Mouse (Mus musculus): ENCODE data around the gene Unc45b. TPM values are rescaled to one million over a fixed set of nuclear protein-coding genes. Genes with fewer than 3 reads are reported as not detected.
"Not testable (repeated sequence)": the region's sequence is repeated elsewhere in the genome, so short reads cannot be mapped to it uniquely, and the experiment has no call there.

The Unc45b gene
- polyA plus RNA-seq, 1 experiment from 2014 or later = 1.8 TPM

DNA sequence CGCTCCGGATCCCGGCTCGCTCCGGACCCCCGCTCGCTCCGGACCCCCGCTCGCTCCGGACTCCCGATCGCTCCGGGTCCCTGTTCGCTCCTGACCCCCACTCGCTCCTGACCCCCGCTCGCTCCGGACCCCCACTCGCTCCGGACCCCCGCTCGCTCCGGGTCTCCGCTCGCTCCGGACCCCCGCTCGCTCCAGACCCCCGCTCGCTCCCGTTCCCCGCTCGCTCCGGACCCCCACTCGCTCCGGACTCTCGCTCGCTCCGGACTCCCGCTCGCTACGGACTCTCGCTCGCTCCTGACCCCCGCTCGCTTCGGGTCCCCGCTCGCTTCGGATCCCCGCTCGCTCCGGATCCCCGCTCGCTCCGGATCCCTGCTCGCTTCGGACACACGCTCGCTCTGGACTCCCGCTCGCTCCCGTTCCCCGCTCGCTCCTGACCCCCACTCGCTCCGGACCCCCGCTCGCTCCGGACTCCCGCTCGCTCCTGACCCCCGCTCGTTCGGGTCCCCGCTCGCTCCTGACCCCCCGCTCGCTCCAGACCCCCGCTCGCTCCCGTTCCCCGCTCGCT, 20.1 kb downstream of the Unc45b start:
- not testable (repeated sequence) for H3K9me3 ChIP-seq; H3K27ac ChIP-seq; H3K9ac ChIP-seq; H3K4me1 ChIP-seq (replicated peaks); H3K36me3 ChIP-seq; ATAC-seq
- Histone ChIP-seq H3K27me3 (replicated peaks) (peaks cover 47% of the 10 kb centered on the region), H3K4me3 (replicated peaks) (peak overlapping the region; percentile 46), H3K4me2 (replicated peaks) (peak overlapping the region; percentile 94)
- WGBS = 1% methylated on average over 77 of the region's 85 CpGs

DNA sequence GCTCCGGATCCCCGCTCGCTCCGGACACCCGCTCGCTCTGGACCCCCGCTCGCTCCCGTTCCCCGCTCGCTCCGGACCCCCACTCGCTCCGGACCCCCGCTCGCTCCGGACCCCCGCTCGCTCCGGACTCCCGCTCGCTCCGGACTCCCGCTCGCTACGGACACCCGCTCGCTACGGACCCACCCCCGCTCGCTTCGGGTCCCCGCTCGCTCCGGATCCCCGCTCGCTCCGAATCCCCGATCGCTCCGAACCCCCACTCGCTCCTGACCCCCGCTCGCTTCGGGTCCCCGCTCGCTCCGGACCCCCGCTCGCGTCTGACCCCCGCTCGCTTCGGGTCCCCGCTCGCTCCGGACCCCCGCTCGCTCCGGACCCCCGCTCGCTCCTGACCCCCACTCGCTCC, 20.8 kb downstream of the Unc45b start:
- WGBS = under 1% methylated on average over 61 of the region's 63 CpGs
- not testable (repeated sequence) for H3K9me3 ChIP-seq; H3K4me1 ChIP-seq (replicated peaks); ATAC-seq; H3K27ac ChIP-seq; H3K36me3 ChIP-seq
- H3K27me3 ChIP-seq (replicated peaks) = peaks cover 52% of the 10 kb centered on the region
- peak overlapping the region; percentile 46 for H3K4me3 ChIP-seq (replicated peaks)
- peak overlapping the region; percentile 94 for H3K4me2 ChIP-seq (replicated peaks)
- peak overlapping the region; percentile 44; the same call in 1 of the 2 replicates for H3K9ac ChIP-seq

DNA sequence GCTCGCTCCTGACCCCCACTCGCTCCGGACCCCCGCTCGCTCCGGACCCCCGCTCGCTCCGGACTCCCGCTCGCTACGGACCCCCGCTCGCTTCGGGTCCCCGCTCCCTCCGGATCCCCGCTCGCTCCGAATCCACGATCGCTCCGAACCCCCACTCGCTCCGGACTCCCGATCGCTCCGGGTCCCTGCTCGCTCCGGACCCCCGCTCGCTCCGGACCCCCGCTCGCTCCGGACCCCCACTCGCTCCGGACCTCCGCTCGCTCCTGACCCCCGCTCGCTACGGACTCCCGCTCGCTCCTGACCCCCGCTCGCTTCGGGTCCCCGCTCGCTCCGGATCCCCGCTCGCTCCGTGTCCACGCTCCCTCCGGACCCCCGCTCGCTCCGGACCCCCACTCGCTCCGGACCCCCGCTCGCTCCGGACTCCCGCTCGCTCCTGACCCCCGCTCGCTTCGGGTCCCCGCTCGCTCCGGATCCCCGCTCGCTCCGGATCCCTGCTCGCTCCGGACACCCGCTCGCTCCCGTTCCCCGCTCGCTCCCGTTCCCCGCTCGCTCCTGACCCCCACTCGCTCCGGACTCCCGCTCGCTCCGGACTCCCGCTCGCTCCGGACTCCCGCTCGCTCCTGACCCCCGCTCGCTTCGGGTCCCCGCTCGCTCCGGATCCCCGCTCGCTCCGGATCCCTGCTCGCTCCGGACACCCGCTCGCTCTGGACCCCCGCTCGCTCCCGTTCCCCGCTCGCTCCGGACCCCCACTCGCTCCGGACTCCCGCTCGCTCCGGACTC, 21.5 kb downstream of the Unc45b start:
- H3K4me3 ChIP-seq (replicated peaks) = peak overlapping the region; percentile 46
- H3K27ac ChIP-seq; H3K36me3 ChIP-seq; H3K9me3 ChIP-seq; H3K4me1 ChIP-seq (replicated peaks); ATAC-seq: not testable (repeated sequence)
- WGBS = under 1% methylated on average over 93 of the region's 119 CpGs
- peak overlapping the region; percentile 44; the same call in 1 of the 2 replicates for H3K9ac ChIP-seq
- H3K4me2 ChIP-seq (replicated peaks) = peak overlapping the region; percentile 94
- peaks cover 53% of the 10 kb centered on the region for H3K27me3 ChIP-seq (replicated peaks)

DNA sequence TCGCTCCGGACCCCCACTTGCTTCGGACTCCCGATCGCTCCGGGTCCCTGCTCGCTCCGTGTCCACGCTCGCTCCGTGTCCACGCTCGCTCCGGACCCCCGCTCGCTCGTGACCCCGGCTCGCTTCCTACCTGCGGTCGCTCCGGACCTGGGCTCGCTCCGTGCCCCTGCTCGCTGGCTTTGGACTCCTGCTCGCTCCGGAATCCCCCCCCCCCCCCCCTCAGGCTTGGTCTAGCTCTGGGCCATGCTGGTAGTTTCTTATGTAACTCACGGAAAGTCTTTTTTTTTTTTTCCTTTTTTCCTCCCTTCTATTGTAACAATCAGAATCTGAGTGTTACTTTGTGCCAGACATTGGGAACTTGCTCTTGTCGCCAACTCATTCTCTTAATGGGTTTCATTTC, 22.8 kb downstream of the Unc45b start:
- ATAC-seq = no peak
- Histone ChIP-seq H3K4me1 (replicated peaks) (peaks cover 7% of the 10 kb centered on the region; the same call in 1 of the 2 replicates), H3K9me3 (no peaks in the 10 kb centered on the region), H3K4me2 (replicated peaks) (peak overlapping the region; percentile 94), H3K27ac (no peak overlapping the region), H3K4me3 (replicated peaks) (peak overlapping the region; percentile 46), H3K27me3 (replicated peaks) (peaks cover 54% of the 10 kb centered on the region), H3K9ac (peak overlapping the region; percentile 20; the same call in 1 of the 2 replicates), H3K36me3 (no peaks in the 10 kb centered on the region)
- WGBS = 1% methylated on average over 29 of the region's 29 CpGs

DNA sequence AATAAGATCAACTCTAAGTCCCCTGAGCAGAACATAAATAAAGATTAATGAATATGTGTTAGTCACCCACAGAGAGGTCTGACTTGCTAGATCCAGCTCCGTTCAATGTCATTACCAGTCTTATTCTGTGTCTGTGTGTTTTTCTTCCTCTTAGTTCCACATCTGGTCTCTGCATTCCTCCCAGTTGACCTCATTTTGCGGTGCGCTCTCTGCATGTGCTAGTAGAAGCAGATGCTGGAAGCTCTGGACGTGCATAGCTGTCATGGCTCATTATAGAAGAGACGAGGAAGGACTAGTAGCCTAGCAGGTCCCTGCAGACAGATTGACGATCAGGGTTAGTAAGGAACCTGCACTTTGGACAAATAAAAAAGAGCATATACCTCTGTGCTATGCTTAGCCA, 33.0 kb downstream of the Unc45b start:
- no peak overlapping the region for H3K4me3 ChIP-seq (replicated peaks)
- no peaks in the 10 kb centered on the region for H3K9me3 ChIP-seq
- no peaks in the 10 kb centered on the region for H3K36me3 ChIP-seq
- 48% methylated on average over 6 of the region's 6 CpGs for WGBS
- no peaks in the 10 kb centered on the region for H3K4me1 ChIP-seq (replicated peaks)
- no peak for ATAC-seq
- 0 out of 2 replicates have a peak, but pooled peaks cover 2% of the 10 kb centered on the region for H3K27me3 ChIP-seq (replicated peaks)
- H3K27ac ChIP-seq = no peak overlapping the region
- no peak overlapping the region for H3K9ac ChIP-seq
- no peak overlapping the region for H3K4me2 ChIP-seq (replicated peaks)

DNA sequence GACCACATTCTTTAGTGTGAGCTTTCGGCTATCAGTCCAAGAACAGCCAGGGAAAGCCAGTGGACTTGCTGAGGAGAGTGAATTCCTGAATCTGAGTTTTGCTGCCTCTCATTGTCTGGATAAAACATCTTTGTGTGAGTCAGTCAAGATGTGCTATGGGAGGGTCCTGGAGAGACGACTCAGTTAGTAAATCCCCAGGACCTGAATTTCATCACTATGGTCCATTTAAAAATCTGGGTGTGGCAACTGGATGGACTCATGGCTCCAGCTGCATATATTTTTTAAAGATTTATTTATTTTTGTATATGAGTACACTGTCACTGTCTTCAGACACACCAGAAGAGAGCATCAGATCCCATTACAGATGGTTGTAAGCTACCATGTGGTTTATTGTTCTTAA, 35.3 kb downstream of the Unc45b start:
- no peak overlapping the region for H3K4me2 ChIP-seq (replicated peaks)
- H3K9me3 ChIP-seq = no peaks in the 10 kb centered on the region
- WGBS = 42% methylated on average over 2 of the region's 2 CpGs
- no peak overlapping the region for H3K27ac ChIP-seq
- peaks cover 7% of the 10 kb centered on the region for H3K27me3 ChIP-seq (replicated peaks)
- H3K9ac ChIP-seq = no peak overlapping the region
- H3K4me3 ChIP-seq (replicated peaks) = no peak overlapping the region
- no peaks in the 10 kb centered on the region for H3K4me1 ChIP-seq (replicated peaks)
- ATAC-seq = no peak
- H3K36me3 ChIP-seq = no peaks in the 10 kb centered on the region

DNA sequence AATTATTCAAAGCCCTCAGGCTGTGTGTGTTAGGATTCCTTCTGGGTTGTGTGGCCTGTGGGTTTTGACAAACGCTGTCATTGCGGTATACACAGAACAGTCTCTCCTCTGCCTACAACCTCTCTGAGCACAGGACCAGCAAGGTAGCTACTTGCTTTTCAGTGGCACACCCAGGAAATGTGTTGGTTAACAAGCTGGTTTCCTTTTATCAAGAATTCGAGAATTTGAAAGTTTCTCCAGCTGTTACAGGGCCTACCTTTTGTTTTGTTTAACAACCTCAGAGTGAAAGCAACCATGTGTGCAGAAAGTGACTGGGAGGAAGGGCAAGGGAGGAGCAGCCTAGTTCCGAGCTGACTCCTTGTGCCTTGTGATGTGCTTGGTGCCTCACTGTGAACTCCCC, 37.1 kb downstream of the Unc45b start:
- Histone ChIP-seq H3K4me3 (replicated peaks) (no peak overlapping the region), H3K4me2 (replicated peaks) (no peak overlapping the region), H3K27ac (no peak overlapping the region), H3K9ac (no peak overlapping the region), H3K9me3 (no peaks in the 10 kb centered on the region), H3K27me3 (replicated peaks) (peaks cover 23% of the 10 kb centered on the region), H3K36me3 (no peaks in the 10 kb centered on the region), H3K4me1 (replicated peaks) (0 out of 2 replicates have a peak, but pooled peaks cover 2% of the 10 kb centered on the region)
- WGBS = 49% methylated on average over 4 of the region's 4 CpGs
- ATAC-seq = no peak

DNA sequence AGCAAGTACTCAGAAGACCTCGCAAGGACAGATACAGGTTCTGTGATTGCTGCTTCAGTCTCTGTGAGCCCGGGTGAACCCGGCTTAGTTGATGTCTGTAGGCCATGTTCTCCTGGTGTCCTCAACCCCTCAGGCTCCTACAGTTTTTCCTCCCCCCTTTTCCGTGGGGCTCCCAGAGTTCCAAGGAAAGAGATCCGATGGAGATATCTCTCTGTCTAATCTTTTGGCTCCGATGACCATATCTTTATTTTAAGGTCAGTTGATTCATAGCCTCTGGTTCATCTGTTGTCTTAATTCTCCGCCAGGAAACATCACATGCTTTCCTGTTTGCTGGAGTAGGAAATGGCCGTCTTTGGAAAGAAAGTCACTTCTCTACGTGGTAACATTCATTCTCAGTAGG, 38.7 kb downstream of the Unc45b start:
- Histone ChIP-seq H3K27ac (no peak overlapping the region), H3K4me2 (replicated peaks) (no peak overlapping the region), H3K27me3 (replicated peaks) (peaks cover 25% of the 10 kb centered on the region), H3K4me1 (replicated peaks) (0 out of 2 replicates have a peak, but pooled peaks cover 2% of the 10 kb centered on the region), H3K36me3 (no peaks in the 10 kb centered on the region), H3K4me3 (replicated peaks) (no peak overlapping the region), H3K9me3 (no peaks in the 10 kb centered on the region), H3K9ac (no peak overlapping the region)
- no peak for ATAC-seq
- WGBS = 84% methylated on average over 9 of the region's 9 CpGs

DNA sequence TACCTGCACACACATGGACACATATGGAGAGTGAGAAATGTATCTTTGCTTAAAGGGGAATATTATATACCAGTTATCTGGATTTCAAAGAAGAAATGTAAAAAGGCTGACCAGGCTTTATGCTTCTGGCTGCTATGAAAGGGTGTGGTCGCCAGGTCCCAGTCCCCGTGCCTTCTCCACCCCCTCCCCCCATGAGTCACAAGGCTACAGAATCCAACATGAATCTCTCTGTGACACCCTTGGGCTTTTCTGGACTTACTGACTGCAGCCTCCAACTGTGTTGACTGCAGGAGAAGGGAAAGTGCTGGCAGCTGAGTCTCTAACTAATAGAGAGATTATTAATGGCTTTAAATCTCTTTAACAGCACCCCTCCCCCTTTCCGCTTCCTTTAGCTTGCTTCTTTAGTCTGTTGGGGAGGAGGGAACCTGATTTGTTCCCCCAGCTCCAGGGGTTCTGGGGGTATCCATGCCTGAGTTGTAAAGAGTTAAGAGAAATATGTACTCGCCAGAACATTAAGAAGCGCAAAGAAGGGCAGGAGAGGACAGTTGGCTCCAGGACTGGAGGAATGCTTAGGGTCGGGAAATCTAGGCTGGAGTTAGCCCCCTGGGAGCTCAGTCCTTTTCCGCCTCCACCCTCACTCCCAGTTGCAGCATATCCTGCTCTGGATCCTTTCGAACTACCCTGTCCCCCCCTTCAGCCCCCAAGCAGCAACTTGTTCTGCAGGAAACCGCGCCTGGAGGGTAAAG, 40.6 kb downstream of the Unc45b start, which contains the start of gene Slfn5:
Gene Slfn5 (plus strand): TSS at position 614 of the 746 bp plus-strand sequence.
- Histone ChIP-seq H3K4me2 (replicated peaks) (peak within 1 kb of the TSS; percentile 21), H3K36me3 (no peaks in the 10 kb centered on the region), H3K4me3 (replicated peaks) (0 out of 2 replicates have a peak within 1 kb of the TSS, but pooled peaks have one; percentile 14), H3K27me3 (replicated peaks) (peaks cover 25% of the 10 kb centered on the region), H3K9me3 (no peaks in the 10 kb centered on the region), H3K27ac (no peak within 1 kb of the TSS), H3K9ac (0 out of 2 replicates have a peak within 1 kb of the TSS, but pooled peaks have one; percentile 8), H3K4me1 (replicated peaks) (0 out of 2 replicates have a peak, but pooled peaks cover 2% of the 10 kb centered on the region)
- WGBS = 13% methylated on average over 10 of the region's 10 CpGs
- ATAC-seq = no peak

DNA sequence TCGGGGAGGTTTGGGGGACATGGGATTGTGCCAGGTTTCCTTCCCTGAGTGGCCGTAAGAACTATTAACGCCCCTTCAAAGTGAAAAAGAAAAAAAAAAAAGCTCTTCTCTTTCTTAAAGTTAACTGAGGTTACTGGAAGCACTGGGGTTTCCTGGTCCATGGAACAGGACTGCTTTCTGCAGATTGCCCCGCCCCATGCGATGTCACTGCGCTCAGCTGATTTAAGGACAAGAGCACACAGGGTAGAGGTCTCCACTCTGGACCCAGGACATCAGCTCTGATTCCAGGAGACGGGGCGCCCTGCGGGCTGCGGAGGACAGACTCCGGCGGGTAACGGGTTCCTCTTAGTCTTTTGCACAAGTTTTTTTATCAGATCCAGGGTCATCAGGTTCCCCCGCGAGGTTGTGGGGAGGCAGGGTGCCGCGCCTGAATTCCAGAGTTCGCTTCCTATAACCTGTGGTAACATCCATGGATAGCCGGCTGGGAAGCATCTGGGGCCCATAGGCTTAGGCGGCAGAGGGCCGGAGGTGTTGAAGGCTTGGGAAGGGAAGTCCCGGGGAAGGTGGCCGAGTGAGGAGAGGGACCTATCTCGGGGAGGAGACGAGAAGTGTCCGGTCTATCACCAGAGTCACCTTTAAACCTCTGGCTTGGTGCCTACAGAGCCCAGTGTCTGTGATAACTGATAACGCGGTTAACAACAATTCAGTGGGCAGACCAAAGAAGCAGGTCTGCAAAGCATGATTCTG, 41.7 kb downstream of the Unc45b start:
- H3K36me3 ChIP-seq = no peaks in the 10 kb centered on the region
- 6% methylated on average over 28 of the region's 28 CpGs for WGBS
- ATAC-seq = no peak
- H3K9ac ChIP-seq = 0 out of 2 replicates have a peak overlapping the region, but pooled peaks have one; percentile 8
- peak overlapping the region; percentile 21 for H3K4me2 ChIP-seq (replicated peaks)
- H3K27me3 ChIP-seq (replicated peaks) = peaks cover 25% of the 10 kb centered on the region
- H3K4me1 ChIP-seq (replicated peaks) = 0 out of 2 replicates have a peak, but pooled peaks cover 2% of the 10 kb centered on the region
- H3K9me3 ChIP-seq = no peaks in the 10 kb centered on the region
- no peak overlapping the region for H3K27ac ChIP-seq
- H3K4me3 ChIP-seq (replicated peaks) = 0 out of 2 replicates have a peak overlapping the region, but pooled peaks have one; percentile 14

DNA sequence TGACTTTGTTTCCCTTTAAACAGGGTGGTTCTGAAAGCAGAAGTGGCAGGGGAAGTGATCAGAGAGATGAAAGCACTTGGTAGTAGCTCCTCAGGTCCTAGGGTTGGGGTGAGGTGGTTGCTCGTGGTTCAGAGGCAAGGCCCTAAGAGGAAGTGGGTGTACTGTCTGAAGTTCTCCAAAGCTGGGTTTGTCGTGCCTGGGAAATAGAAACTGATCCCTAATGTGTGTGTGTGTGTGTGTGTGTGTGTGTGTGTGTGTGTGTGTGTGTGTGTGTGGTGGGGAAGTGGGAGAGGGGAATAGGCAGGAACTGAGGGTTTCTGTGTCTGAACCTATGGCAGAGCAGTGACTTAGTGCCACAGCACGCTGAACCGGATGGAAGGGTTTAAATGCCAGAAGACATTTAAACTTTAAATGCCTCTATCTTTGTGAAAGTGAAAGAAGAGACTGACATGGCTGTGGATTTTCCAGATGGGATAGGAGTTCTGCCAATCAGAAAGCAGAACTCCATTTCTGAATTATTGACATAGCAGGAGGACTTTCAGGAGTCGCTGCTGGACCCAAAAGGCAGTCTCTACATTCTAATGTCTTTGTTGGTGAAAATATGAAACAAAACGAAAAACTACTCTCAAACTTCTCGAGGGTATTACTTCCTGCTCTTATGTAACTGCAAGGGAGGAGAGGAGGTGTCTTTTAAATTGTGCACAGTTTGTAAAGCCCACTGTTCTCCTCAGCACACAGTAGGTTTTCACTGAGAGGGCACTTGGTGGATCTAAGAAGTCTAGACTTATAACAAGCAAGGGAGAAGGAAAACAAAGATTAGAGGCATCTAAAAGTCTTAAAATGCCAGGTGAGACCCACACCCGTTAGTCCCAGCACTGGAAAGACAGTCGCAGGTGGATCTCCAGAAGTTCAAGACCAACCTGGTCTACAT, 42.5 kb downstream of the Unc45b start:
- 0 out of 2 replicates have a peak, but pooled peaks cover 2% of the 10 kb centered on the region for H3K4me1 ChIP-seq (replicated peaks)
- peak overlapping the region; percentile 21; the same call in 1 of the 2 replicates for H3K4me2 ChIP-seq (replicated peaks)
- H3K27ac ChIP-seq = no peak overlapping the region

More for the DNA sequence above, 42.5 kb downstream of the Unc45b start:
- Histone ChIP-seq H3K36me3 (no peaks in the 10 kb centered on the region), H3K27me3 (replicated peaks) (peaks cover 25% of the 10 kb centered on the region), H3K4me3 (replicated peaks) (0 out of 2 replicates have a peak overlapping the region, but pooled peaks have one; percentile 14), H3K9me3 (no peaks in the 10 kb centered on the region), H3K9ac (no peak overlapping the region)
- ATAC-seq = no peak
- 60% methylated on average over 9 of the region's 9 CpGs for WGBS
